Mouse (Mus musculus) forebrain, embryonic 14.5 days (tissue): ENCODE data around the gene Gm10447. TPM values are rescaled to one million over a fixed set of nuclear protein-coding genes. Genes with fewer than 3 reads are reported as not detected.

Experiments
- microRNA-seq: library from miRNA; unstranded; fragments of <30 nt; microRNA quantifications from one replicate; pipeline ENCODE4, GENCODE M21; 2016
- polyA plus RNA-seq: library from polyadenylated mRNA; unstranded; fragments of >200 nt; fragmentation: Nextera tagmentation; extraction: Ambion mirVana; gene quantifications from 2 replicates; pipeline ENCODE4 v1.2.1, GENCODE M21; 2014

The Gm10447 gene
- polyA plus RNA-seq, 1 experiment from 2014 or later: not detected

Small RNA genes lying within 50 kb of the gene (microRNA-seq; reads per million reads assigned to microRNA genes)
- not detected for gene Mir6920

Other genes with a start within 250 kb of the Gm10447 start
- gene Hspa4, start 156.7 kb downstream of the Gm10447 start, polyA plus RNA-seq: 55.5 and 58.6 TPM in 2 replicates
- 16.0 and 17.0 TPM in 2 replicates for gene Zcchc10, start 132.4 kb downstream of the Gm10447 start, polyA plus RNA-seq
- 69.4 and 79.4 TPM in 2 replicates for gene Aff4, start 106.3 kb downstream of the Gm10447 start, polyA plus RNA-seq
- not detected in 2 replicates for gene Leap2, start 33.9 kb downstream of the Gm10447 start, polyA plus RNA-seq
- 637 and 819 TPM in 2 replicates for gene Uqcrq, start 26.3 kb downstream of the Gm10447 start, polyA plus RNA-seq
- gene Gdf9, start 26.1 kb downstream of the Gm10447 start, polyA plus RNA-seq: 3.3 and 3.9 TPM in 2 replicates
- 1.5 and 1.7 TPM in 2 replicates for gene Shroom1, start 95 bp upstream of the Gm10447 start, polyA plus RNA-seq
- gene Gm9837, start 13.4 kb upstream of the Gm10447 start, polyA plus RNA-seq: not detected in 2 replicates
- 0.19 TPM in 1 of 2 replicates, not detected in the other for gene Gm9945, start 23.1 kb upstream of the Gm10447 start, polyA plus RNA-seq
- 1.2 and 1.7 TPM in 2 replicates for gene Sowaha, start 23.2 kb upstream of the Gm10447 start, polyA plus RNA-seq
- gene Sept8, start 62.1 kb upstream of the Gm10447 start, polyA plus RNA-seq: 12.3 and 16.7 TPM in 2 replicates
- gene Kif3a, start 110.3 kb upstream of the Gm10447 start, polyA plus RNA-seq: 215 and 216 TPM in 2 replicates
- 5.9 and 6.9 TPM in 2 replicates for gene Il4, start 161.6 kb upstream of the Gm10447 start, polyA plus RNA-seq
- gene Il13, start 177.6 kb upstream of the Gm10447 start, polyA plus RNA-seq: not detected in 2 replicates